Mouse (Mus musculus) erythroblast, embryonic 14.5 days (primary cell): Measurements from ENCODE around the gene Polr1d. TPM values are rescaled to one million over a fixed set of nuclear protein-coding genes. Genes with fewer than 3 reads are reported as not detected.

Experiments
- H3K27me3 ChIP-seq: 2 replicates; pipeline ENCODE4 v1.6.1; 2012; ENCODE audit warnings: inconsistent platforms; ENCODE audit not compliant: control insufficient read depth
- H3K36me3 ChIP-seq: 2 replicates; pipeline ENCODE4 v1.6.1; 2012; ENCODE audit warnings: mild to moderate bottlenecking, inconsistent platforms; ENCODE audit not compliant: control insufficient read depth
- H3K4me1 ChIP-seq: 2 replicates; pipeline ENCODE4 v1.6.1; 2012; ENCODE audit warnings: inconsistent platforms; ENCODE audit not compliant: control insufficient read depth
- H3K4me3 ChIP-seq: replicated peaks from 2 replicates; pipeline ENCODE3; 2012; ENCODE audit warnings: moderate library complexity, mild to moderate bottlenecking, inconsistent platforms
- H3K9me3 ChIP-seq: 2 replicates; pipeline ENCODE4 v1.6.1; 2012; ENCODE audit warnings: low read length, inconsistent platforms, mixed read lengths; ENCODE audit not compliant: control insufficient read depth
- GATA1 ChIP-seq: IDR thresholded peaks from 2 replicates; pipeline ENCODE4 v1.6.1; 2012; ENCODE audit warnings: low read length, inconsistent platforms, mixed read lengths
- TAL1 ChIP-seq: IDR thresholded peaks from 3 replicates; pipeline ENCODE4 v1.6.1; 2012; ENCODE audit warnings: low read length, inconsistent platforms, mixed read lengths
- polyA plus RNA-seq: library from polyadenylated mRNA; stranded (reverse); fragments of >175 nt; gene quantifications from 2 replicates; pipeline ENCODE4 v1.2.3, GENCODE M21; 2012

Polr1d gene
- polyA plus RNA-seq, 1 experiment, result 6.5 TPM

- no peak for TF ChIP-seq GATA1
- TF ChIP-seq TAL1, result no peak
- Histone ChIP-seq H3K4me1 (no peaks in the 10 kb centered on the region), H3K9me3 (no peaks in the 10 kb centered on the region), H3K27me3 (no peaks in the 10 kb centered on the region), H3K36me3 (peaks cover 27% of the 10 kb centered on the region), H3K4me3 (no peak overlapping the region)
These were observed 33.5 kb upstream of the Polr1d start for GRCm38 (mm10) chr5:147043240-147043844.

GRCm38 (mm10) chr5:147045311-147045710, 31.5 kb upstream of the Polr1d start:
- no peaks in the 10 kb centered on the region for H3K27me3 ChIP-seq
- TF ChIP-seq GATA1, result no peak
- TF ChIP-seq TAL1, result no peak
- H3K9me3 ChIP-seq, result no peaks in the 10 kb centered on the region
- H3K4me1 ChIP-seq, result no peaks in the 10 kb centered on the region
- peaks cover 18% of the 10 kb centered on the region for H3K36me3 ChIP-seq
- no peak overlapping the region for H3K4me3 ChIP-seq

- no peaks in the 10 kb centered on the region for H3K9me3 ChIP-seq
- TF ChIP-seq GATA1, result no peak
- TF ChIP-seq TAL1, result no peak
- H3K36me3 ChIP-seq, result peaks cover 12% of the 10 kb centered on the region
- no peaks in the 10 kb centered on the region for H3K27me3 ChIP-seq
- H3K4me1 ChIP-seq, result no peaks in the 10 kb centered on the region
- H3K4me3 ChIP-seq, result no peak overlapping the region
These were observed 30.9 kb upstream of the Polr1d start for GRCm38 (mm10) chr5:147045929-147046328.

- H3K9me3 ChIP-seq, result no peaks in the 10 kb centered on the region
- H3K4me3 ChIP-seq, result no peak overlapping the region
- TF ChIP-seq TAL1, result no peak
- TF ChIP-seq GATA1, result no peak
- H3K27me3 ChIP-seq, result no peaks in the 10 kb centered on the region
- H3K4me1 ChIP-seq, result peaks cover 3% of the 10 kb centered on the region
- H3K36me3 ChIP-seq, result no peaks in the 10 kb centered on the region; the same call in 1 of the 2 replicates
These were observed 27.2 kb upstream of the Polr1d start for GRCm38 (mm10) chr5:147049544-147050209.

GRCm38 (mm10) chr5:147050816-147051499, 25.9 kb upstream of the Polr1d start:
- peaks cover 11% of the 10 kb centered on the region for H3K4me1 ChIP-seq
- no peak overlapping the region for H3K4me3 ChIP-seq
- H3K9me3 ChIP-seq, result no peaks in the 10 kb centered on the region
- no peak for TF ChIP-seq TAL1
- TF ChIP-seq GATA1, result no peak
- no peaks in the 10 kb centered on the region; the same call in 1 of the 2 replicates for H3K36me3 ChIP-seq
- no peaks in the 10 kb centered on the region for H3K27me3 ChIP-seq

- TF ChIP-seq GATA1, result no peak
- no peak for TF ChIP-seq TAL1
- Histone ChIP-seq H3K36me3 (no peaks in the 10 kb centered on the region), H3K4me3 (no peak overlapping the region), H3K4me1 (peaks cover 11% of the 10 kb centered on the region), H3K9me3 (no peaks in the 10 kb centered on the region), H3K27me3 (no peaks in the 10 kb centered on the region)
These were observed 25.1 kb upstream of the Polr1d start for GRCm38 (mm10) chr5:147051500-147052308.

- Histone ChIP-seq H3K9me3 (no peaks in the 10 kb centered on the region), H3K4me3 (no peak overlapping the region), H3K36me3 (no peaks in the 10 kb centered on the region), H3K27me3 (no peaks in the 10 kb centered on the region), H3K4me1 (peaks cover 11% of the 10 kb centered on the region)
- no peak for TF ChIP-seq GATA1
- TF ChIP-seq TAL1, result no peak
These were observed 24.6 kb upstream of the Polr1d start for GRCm38 (mm10) chr5:147052309-147052558.

- Histone ChIP-seq H3K9me3 (no peaks in the 10 kb centered on the region), H3K36me3 (no peaks in the 10 kb centered on the region), H3K27me3 (no peaks in the 10 kb centered on the region), H3K4me3 (no peak overlapping the region), H3K4me1 (peaks cover 11% of the 10 kb centered on the region)
- no peak for TF ChIP-seq TAL1
- TF ChIP-seq GATA1, result no peak
These were observed 23.8 kb upstream of the Polr1d start for GRCm38 (mm10) chr5:147053071-147053470.

GRCm38 (mm10) chr5:147053481-147053880, 23.4 kb upstream of the Polr1d start:
- no peak overlapping the region for H3K4me3 ChIP-seq
- no peak for TF ChIP-seq TAL1
- TF ChIP-seq GATA1, result no peak
- peaks cover 11% of the 10 kb centered on the region for H3K4me1 ChIP-seq
- H3K27me3 ChIP-seq, result no peaks in the 10 kb centered on the region
- H3K9me3 ChIP-seq, result no peaks in the 10 kb centered on the region
- no peaks in the 10 kb centered on the region for H3K36me3 ChIP-seq
